Mouse (Mus musculus) lung, postnatal 0 days (tissue): Measurements from ENCODE around the gene Gls. TPM values are rescaled to one million over a fixed set of nuclear protein-coding genes. Genes with fewer than 3 reads are reported as not detected.

Source experiments
- ATAC-seq: fragments of 200-750 bp; cut with Nextera tagmentation; 2 replicates; pipeline ENCODE4 v1.8.0; 2017; ENCODE audit warnings: moderate library complexity
- DNase-seq: peaks from one replicate; pipeline ENCODE4 v3.0.0-alpha.2; 2016; ENCODE audit warnings: low spot score
- H3K27ac ChIP-seq: fragments of 300-500 bp; sonication (generic); 2 replicates; pipeline ENCODE4 v1.5.1; 2014; ENCODE audit warnings: antibody characterized with exemption, mild to moderate bottlenecking, low read length, mixed read lengths
- H3K27me3 ChIP-seq: fragments of 300-500 bp; sonication (generic); replicated peaks from 2 replicates; pipeline ENCODE4 v1.6.1; 2014; ENCODE audit warnings: low read length, mixed read lengths; ENCODE audit not compliant: insufficient read depth
- H3K36me3 ChIP-seq: fragments of 300-500 bp; sonication (generic); 2 replicates; pipeline ENCODE4 v1.6.1; 2014; ENCODE audit warnings: low read length, mixed read lengths; ENCODE audit not compliant: insufficient read depth
- H3K4me1 ChIP-seq: fragments of 300-500 bp; sonication (generic); 2 replicates; pipeline ENCODE4 v1.6.1; 2014; ENCODE audit warnings: antibody characterized with exemption, low read depth, low read length, mixed read lengths; ENCODE audit not compliant: insufficient read depth
- H3K4me2 ChIP-seq: fragments of 300-500 bp; sonication (generic); replicated peaks from 2 replicates; pipeline ENCODE4 v1.6.1; 2014; ENCODE audit warnings: low read depth, mild to moderate bottlenecking, low read length, moderate library complexity, mixed read lengths
- H3K4me3 ChIP-seq: fragments of 300-500 bp; sonication (generic); 2 replicates; pipeline ENCODE4 v1.5.1; 2014; ENCODE audit warnings: low read depth, low read length
- H3K9ac ChIP-seq: fragments of 300-500 bp; sonication (generic); replicated peaks from 2 replicates; pipeline ENCODE4 v1.6.1; 2014; ENCODE audit warnings: low read depth, mild to moderate bottlenecking
- H3K9me3 ChIP-seq: fragments of 300-500 bp; sonication (generic); 2 replicates; pipeline ENCODE4 v1.6.1; 2016; ENCODE audit warnings: low read length, mixed read lengths
- CTCF ChIP-seq: IDR thresholded peaks from 2 replicates; pipeline ENCODE4 v1.5.1; 2016; ENCODE audit warnings: antibody characterized with exemption, mild to moderate bottlenecking
- EP300 ChIP-seq: IDR thresholded peaks from 2 replicates; pipeline ENCODE4 v1.6.1; 2016; ENCODE audit warnings: antibody characterized with exemption, mild to moderate bottlenecking, control low read depth
- WGBS: fragments of 180-500 bp; shearing (Covaris S2); extraction: QIAGEN DNeasy Blood & Tissue Kit; methylation state at CpG from one replicate; pipeline ENCODE4 v1.1.7; 2014; 5-methylcytosine and 5-hydroxymethylcytosine counted together
- polyA plus RNA-seq: library from polyadenylated mRNA; unstranded; fragments of >200 nt; fragmentation: Nextera tagmentation; extraction: Ambion mirVana; gene quantifications from 2 replicates; pipeline ENCODE4 v1.2.1, GENCODE M21; 2015

Gls gene
- polyA plus RNA-seq, 1 experiment from 2014 or later: 13.0 TPM

GRCm38 (mm10) chr1:52152936-52153335, 80.1 kb downstream of the Gls start:
- Histone ChIP-seq H3K4me2 (no peak overlapping the region), H3K27me3 (no peaks in the 10 kb centered on the region), H3K4me3 (no peak overlapping the region), H3K27ac (no peak overlapping the region), H3K4me1 (no peaks in the 10 kb centered on the region), H3K9ac (no peak overlapping the region), H3K9me3 (no peaks in the 10 kb centered on the region), H3K36me3 (peaks cover 47% of the 10 kb centered on the region)
- 78% methylated on average over 3 of the region's 3 CpGs for WGBS
- no peak for DNase-seq
- TF ChIP-seq EP300 (no peak), CTCF (no peak)
- no peak for ATAC-seq

- ATAC-seq: 0 out of 2 replicates have a peak, but pooled peaks have one; percentile 21
- Histone ChIP-seq H3K9me3 (no peaks in the 10 kb centered on the region), H3K4me2 (no peak overlapping the region), H3K27ac (no peak overlapping the region), H3K27me3 (no peaks in the 10 kb centered on the region), H3K9ac (no peak overlapping the region), H3K36me3 (peaks cover 44% of the 10 kb centered on the region), H3K4me3 (no peak overlapping the region), H3K4me1 (no peaks in the 10 kb centered on the region)
- no peak for DNase-seq
- TF ChIP-seq CTCF (no peak), EP300 (no peak)
- WGBS: 63% methylated on average over 13 of the region's 13 CpGs
Measured at GRCm38 (mm10) chr1:52152369-52152768, 80.7 kb downstream of the Gls start.

- H3K36me3 ChIP-seq: peaks cover 33% of the 10 kb centered on the region
- no peak overlapping the region for H3K4me2 ChIP-seq
- DNase-seq: no peak
- H3K9ac ChIP-seq: no peak overlapping the region
- no peaks in the 10 kb centered on the region for H3K9me3 ChIP-seq
- no peaks in the 10 kb centered on the region for H3K4me1 ChIP-seq
- no peak overlapping the region for H3K4me3 ChIP-seq
- no peaks in the 10 kb centered on the region for H3K27me3 ChIP-seq
- H3K27ac ChIP-seq: no peak overlapping the region
- ATAC-seq: no peak
- 94% methylated on average over 5 of the region's 5 CpGs for WGBS
- TF ChIP-seq EP300 (no peak), CTCF (no peak)
Measured at GRCm38 (mm10) chr1:52151166-52151565, 81.9 kb downstream of the Gls start.

GRCm38 (mm10) chr1:52150676-52151075, 82.4 kb downstream of the Gls start:
- H3K4me3 ChIP-seq: no peak overlapping the region
- peak; percentile 34 for ATAC-seq
- H3K9ac ChIP-seq: no peak overlapping the region
- H3K9me3 ChIP-seq: no peaks in the 10 kb centered on the region
- no peak for DNase-seq
- TF ChIP-seq EP300 (peak; percentile 19; the same call in 1 of the 2 replicates), CTCF (no peak)
- H3K27me3 ChIP-seq: no peaks in the 10 kb centered on the region
- H3K4me2 ChIP-seq: no peak overlapping the region
- 34% methylated on average over 11 of the region's 11 CpGs for WGBS
- no peak overlapping the region for H3K27ac ChIP-seq
- no peaks in the 10 kb centered on the region for H3K4me1 ChIP-seq
- peaks cover 29% of the 10 kb centered on the region for H3K36me3 ChIP-seq

- DNase-seq (peak; percentile 55), ATAC-seq (peak; percentile 63)
- Histone ChIP-seq H3K4me2 (no peak overlapping the region), H3K4me1 (no peaks in the 10 kb centered on the region), H3K27me3 (no peaks in the 10 kb centered on the region), H3K27ac (no peak overlapping the region), H3K9me3 (no peaks in the 10 kb centered on the region), H3K36me3 (peaks cover 30% of the 10 kb centered on the region), H3K9ac (no peak overlapping the region), H3K4me3 (no peak overlapping the region)
- TF ChIP-seq CTCF (no peak), EP300 (no peak)
- WGBS: 60% methylated on average over 9 of the region's 9 CpGs
Measured at GRCm38 (mm10) chr1:52149934-52150346, 83.1 kb downstream of the Gls start.

GRCm38 (mm10) chr1:52148696-52149095, 84.3 kb downstream of the Gls start:
- WGBS: 76% methylated on average over 7 of the region's 7 CpGs
- DNase-seq (no peak), ATAC-seq (no peak)
- no peak overlapping the region for H3K9ac ChIP-seq
- no peak overlapping the region for H3K4me3 ChIP-seq
- no peaks in the 10 kb centered on the region for H3K9me3 ChIP-seq
- no peak overlapping the region for H3K27ac ChIP-seq
- H3K4me2 ChIP-seq: no peak overlapping the region
- TF ChIP-seq CTCF (no peak), EP300 (no peak)
- H3K4me1 ChIP-seq: no peaks in the 10 kb centered on the region
- no peaks in the 10 kb centered on the region for H3K27me3 ChIP-seq
- peaks cover 31% of the 10 kb centered on the region for H3K36me3 ChIP-seq

GRCm38 (mm10) chr1:52148178-52148577, 84.9 kb downstream of the Gls start:
- Histone ChIP-seq H3K4me1 (no peaks in the 10 kb centered on the region), H3K4me3 (no peak overlapping the region), H3K4me2 (no peak overlapping the region), H3K9me3 (no peaks in the 10 kb centered on the region), H3K36me3 (peaks cover 34% of the 10 kb centered on the region), H3K27me3 (no peaks in the 10 kb centered on the region), H3K9ac (no peak overlapping the region), H3K27ac (no peak overlapping the region)
- 72% methylated on average over 7 of the region's 7 CpGs for WGBS
- DNase-seq: no peak
- ATAC-seq: no peak
- TF ChIP-seq CTCF: no peak
- no peak for TF ChIP-seq EP300
